Mouse (Mus musculus): ENCODE measurements around the gene Brd2. TPM values are rescaled to one million over a fixed set of nuclear protein-coding genes. Genes with fewer than 3 reads are reported as not detected.
A peak's percentile ranks its signal among the peaks of the same experiment; 100 is the strongest.
"Not testable (repeated sequence)": the region's sequence is repeated elsewhere in the genome, so short reads cannot be mapped to it uniquely, and the experiment has no call there.

Gene Brd2
- total RNA-seq (2021), result 198 and 203 TPM in 2 replicates
- long read RNA-seq, experiment 1, partial matches to known transcripts, result 8 of 150 reads
- long read RNA-seq, experiment 1, other reads (novel, unspliced or antisense), result 142 of 150 reads
- long read RNA-seq, experiment 2, partial matches to known transcripts, result 5 of 172 reads
- long read RNA-seq, experiment 2, other reads (novel, unspliced or antisense), result 166 of 172 reads

DNA sequence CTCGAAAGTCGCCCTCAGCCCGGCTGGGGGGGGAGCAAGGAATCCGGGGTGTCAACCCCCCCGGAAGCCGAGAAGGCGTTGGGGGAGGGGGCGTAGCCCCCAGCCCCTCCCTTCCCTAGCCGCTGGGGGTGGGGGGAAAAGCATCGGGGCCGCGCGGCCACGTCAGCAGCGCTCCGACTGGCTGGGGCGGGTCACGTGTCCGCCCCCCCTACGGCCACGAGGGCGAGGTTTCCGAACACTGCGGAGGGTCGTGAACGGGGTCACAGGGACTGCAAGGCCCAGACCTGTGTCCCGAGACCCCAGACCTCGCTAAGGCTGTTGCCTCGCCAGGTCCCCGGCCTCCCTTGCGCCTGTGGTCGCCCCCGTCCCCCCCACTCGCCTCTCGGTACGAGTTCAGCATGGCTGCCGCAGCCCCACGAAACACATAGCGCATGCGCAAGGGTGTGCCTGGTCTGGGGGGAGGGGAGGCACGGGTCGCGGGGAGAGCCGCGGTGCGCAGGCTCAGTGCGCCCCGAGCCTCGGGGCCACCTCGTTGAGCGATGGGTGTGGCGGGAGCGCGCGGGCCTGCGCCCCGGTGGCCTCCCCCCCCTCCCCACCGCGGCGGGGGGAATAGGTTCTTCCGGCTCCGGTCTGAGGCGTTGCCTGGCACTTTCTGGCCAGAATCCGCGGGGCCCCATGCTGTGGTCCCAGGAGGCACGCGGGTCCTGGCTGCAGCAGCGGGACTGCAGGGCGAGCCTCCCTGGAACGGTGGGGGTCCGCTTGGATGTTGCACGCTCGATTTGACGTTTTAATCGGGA is at the start of gene Brd2:
Brd2 (minus strand) TSS at position 447 of the 797 bp plus-strand sequence.
- peak; percentile 99 for DNase-seq

DNA sequence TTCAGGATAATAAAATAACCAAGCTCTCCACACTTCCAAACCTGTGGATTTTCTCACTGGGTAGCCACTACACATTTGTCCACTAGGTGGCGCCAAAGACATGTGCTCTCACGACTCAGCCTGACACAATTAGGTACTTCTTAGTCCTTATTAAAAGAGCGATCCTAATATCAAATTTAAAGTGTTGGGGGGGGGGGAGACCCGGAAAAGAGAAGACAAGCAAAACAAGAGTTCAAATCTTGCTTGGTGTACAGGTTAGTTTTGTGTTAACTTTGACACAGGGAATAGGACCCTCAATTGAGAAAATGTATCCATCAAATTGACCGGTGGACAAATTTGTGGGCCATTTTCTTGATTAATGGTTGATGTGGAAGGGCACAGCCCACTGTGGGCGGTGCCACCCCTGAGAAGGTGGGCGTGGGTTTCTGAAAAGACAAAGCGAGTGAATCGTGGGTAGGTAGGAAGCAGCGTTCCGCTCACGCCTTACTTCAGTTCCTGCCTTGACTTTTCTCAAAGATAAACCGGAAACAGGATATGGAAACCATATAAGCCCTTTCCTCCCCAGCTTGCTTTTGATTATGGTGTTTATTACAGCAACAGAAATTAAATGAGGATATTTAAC is 48.6 kb upstream of the Brd2 start:
- DNase-seq, result peak; percentile 88

DNA sequence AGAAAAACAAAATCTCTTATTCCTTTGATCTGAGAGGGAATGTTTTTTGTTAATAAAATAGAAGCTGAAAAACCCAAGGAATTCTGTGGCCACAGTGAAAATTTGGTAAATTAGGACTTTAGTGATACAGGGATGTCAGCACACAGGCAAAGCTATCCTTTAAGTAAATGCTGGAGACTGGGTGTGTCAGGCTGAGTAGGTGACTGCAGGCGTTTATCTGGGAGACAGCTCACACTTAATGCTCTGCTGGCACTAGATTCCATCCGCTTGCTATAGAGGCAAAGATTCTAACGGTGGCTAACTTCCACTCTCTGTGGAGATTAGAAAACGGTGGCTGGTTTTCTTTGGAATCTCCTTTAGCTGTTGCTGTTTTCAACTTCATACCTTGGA is 48.0 kb upstream of the Brd2 start:
- DNase-seq, result no peak

DNA sequence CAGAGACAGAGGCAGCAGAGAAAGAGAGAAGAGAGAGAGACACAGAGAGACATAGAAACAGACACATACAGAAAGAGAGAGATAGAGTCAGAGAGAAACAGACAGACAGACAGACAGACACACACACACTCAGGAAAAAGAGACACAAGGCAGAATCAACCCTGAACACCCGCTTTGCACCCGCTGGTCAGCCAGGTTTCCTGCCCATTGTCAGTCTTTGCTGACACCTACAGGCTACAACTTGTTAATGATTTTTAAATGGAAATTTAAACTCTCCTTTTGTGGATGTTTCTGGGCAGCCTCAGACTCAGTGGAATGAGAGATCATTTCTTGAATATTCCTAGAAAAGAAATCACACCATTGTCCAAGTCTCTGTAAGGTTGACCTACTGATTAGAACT is 46.8 kb upstream of the Brd2 start:
- peak; percentile 68 for DNase-seq

DNA sequence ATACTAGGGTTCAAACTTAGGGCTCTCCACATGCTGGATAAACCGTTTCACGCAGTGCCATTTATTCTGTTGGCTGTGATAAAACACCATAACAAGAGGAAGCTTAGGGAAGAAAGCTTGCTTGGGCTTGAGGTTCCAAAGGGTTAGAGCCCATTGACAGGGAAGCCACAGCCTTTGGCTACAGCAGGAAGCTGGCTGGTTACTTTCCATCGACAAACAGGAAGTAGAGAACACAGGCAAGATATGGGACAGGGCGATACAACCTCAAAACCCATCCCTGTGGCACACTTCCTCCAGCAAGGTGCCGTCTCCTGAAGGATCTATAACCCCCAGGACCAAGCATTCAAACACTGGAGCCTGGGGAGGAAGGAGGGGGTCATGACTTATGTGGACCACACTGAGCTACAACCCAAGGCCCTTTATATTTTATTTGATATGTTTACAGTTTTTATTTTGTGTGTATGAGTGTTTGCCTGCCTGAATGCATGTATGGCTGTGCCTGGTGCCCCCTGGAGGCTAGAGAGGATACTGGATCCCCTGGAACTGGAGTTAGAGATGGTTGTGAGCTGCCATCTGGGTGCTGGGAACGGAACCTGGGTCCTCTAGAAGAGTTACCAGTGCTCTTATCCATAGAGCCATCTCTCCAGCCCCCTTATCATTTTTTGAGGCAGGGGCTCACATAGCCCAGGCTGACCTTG is 42.7 kb upstream of the Brd2 start:
- peak; percentile 29 for DNase-seq

DNA sequence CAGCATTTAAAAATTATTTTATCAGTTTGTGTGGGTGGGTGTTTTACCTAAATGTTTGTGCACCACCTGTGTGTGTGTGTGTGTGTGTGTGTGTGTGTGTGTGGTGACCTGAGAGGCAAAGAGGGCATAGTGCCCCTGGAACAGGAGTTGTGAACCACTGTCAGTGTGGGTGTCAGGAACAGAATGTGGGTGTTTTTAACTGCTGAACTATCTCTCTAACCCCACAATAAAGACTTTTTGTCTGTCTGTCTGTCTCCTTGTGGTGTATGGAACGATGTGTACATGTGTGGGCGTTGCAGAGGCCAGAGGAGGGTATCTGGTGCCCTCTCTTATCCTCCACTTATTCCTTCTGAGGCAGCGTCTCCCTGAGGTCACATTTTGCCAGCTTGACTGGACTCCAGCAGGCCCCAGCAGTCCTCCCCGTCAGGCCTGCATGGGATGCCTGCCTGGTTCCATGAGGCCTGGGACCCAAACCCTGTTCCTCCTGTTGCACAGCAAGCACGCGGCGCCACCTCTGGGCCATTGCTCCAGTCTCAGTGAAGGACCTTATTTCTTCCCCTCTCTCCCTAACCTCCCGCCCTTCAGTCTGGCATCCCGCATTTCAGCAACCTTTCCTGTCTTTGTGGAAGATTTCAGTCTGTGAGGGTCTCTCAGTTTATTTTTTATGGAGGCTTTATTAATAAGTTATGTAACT is 41.9 kb upstream of the Brd2 start:
- no peak for DNase-seq

DNA sequence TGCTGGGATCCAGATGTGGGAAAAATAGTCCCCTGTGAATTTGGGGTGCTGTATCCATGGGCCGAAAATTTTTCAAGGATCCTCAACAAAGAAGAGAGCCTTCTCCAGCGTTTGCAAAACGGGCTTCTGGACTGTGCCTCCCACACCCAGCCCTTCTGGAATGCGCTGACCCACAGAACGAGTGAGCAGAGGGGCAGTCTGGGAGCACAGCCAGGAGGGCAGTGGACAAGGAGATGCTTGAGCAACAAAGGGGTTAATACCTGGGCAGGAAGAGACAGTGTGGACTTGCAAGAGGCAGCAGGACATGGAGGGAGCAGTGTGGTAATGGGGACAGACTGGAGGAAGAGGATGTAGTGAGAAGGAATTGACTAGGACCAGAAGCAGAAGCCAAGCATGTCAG is 33.1 kb upstream of the Brd2 start:
- no peak for DNase-seq

DNA sequence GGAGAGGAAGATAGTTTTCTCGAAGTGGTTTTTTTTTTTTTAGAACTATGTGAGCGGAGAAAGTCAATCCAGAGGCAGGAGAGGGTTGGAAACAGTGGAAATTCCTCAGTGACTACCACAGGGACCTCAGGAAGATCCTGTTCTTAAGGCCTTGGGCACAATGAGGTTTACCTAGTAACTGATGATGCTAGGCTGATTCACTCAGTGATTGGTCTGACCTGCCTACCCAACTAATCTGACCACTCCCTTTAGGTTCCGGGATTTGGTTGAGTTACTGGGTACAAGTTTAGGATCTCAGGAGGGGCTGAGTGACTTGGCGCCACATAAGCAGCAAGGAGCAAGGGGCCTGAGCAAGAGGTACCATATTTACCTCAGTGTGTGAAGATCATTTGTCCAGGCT is 30.5 kb upstream of the Brd2 start, which contains the start of gene H2-DMb1:
H2-DMb1 (plus strand) TSS at position 150 of the 400 bp plus-strand sequence.
- peak; percentile 70 for DNase-seq

DNA sequence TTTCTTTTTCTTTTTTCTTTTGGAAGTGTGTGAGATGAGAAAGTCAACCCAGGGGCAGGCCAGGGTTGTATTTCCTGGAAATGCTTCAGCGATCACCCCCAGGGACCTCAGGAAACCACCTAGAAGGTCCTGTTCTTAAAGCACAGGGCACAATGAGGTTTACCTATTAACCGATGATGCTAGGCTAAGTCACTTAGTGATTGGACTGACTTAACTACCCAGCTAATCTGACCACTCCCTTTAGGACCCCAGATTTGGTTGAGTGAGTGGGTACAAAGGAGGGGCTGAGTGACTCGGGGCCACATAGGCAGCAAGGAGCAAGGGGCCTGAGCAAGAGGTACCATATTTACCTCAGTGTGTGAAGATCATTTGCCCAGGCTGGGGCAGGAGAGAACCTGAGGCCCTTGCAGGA is 22.5 kb upstream of the Brd2 start:
- DNase-seq, result peak; percentile 7

DNA sequence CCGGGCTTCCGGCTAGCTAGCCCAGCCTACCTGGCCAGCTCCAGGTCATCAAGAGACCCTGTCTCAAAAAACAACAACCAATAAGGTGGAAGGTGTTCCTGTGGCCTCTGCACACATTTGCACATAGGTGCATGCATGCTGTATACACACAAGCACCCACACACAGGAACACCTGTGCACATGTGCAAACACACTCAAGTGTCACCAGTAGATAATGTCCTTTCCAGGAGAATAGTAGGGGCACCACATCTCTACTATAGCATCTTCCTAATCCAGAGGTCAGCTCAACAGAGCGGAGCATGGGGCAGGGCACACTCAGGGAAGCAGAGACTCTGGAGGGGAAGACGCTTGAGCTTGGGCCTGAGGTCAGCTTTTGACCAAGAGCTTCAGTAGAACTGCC is 21.8 kb upstream of the Brd2 start:
- not testable (repeated sequence) for DNase-seq

DNA sequence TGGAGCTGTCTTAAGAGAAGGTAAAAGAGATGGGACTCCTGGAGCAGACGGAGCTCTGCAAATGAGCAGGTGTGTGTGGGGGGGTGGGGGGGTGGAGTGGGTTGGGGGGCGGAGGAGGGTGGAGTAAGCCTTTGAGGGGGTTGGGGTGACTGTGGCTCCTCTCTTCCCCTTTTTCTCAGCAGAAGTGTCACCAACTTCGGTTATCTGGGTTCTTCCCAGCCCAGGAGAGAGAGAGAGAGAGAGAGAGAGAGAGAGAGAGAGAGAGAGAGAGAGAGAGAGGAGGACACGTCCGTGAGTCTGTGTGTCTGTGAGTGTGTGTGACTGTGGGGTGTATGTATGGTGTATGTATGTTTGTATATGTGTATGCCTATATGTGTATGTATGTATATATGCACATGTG is 21.0 kb upstream of the Brd2 start:
- peak; percentile 8 for DNase-seq

DNA sequence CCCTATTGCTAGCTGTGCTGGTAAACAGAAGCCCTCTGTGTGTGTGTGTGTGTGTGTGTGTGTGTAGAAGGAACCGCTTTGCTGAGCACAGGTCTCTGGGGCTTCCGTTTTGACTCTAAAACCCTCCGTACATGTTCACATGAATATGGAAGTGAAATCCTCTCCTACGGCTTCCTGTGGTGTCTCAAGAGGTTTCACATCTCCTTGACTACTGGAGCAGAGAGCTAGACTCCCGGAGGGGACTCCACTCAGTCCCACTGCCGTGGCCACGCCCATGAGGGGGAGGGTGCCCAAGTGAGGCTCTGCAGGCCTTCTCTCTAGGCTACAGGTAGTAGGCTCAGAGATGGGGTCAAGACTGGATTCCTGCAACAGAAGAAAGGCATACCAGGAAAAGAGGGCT is 20.6 kb upstream of the Brd2 start, which contains the start of gene H2-DMb2:
H2-DMb2 (plus strand) TSS at position 275 of the 400 bp plus-strand sequence.
- peak; percentile 71 for DNase-seq

DNA sequence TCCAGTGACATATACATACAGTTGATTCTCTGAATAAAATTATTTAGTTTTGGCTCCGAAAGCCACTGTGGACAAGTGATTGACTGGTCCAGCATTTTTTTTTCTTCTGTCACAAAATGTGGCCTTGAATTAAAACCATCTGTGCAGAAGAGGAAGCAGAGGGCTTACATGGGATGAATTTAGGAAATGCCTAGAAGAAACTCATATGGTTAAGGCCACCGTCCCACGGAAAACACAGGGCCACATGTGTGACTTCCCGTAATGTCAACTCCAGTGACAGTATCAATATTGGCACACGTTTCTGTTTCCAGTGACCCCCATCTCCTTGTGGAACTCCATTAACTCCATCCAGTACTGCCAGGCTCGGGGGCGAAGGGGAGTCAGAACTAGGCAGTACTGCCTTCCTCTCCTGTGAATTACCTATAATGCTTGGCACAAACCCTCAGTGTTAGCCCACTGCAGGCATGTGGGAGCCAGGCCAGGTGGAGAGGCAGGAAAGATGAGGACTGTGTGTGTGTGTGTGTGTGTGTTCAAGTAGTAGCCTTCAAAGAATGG is 20.1 kb upstream of the Brd2 start:
- DNase-seq, result no peak

DNA sequence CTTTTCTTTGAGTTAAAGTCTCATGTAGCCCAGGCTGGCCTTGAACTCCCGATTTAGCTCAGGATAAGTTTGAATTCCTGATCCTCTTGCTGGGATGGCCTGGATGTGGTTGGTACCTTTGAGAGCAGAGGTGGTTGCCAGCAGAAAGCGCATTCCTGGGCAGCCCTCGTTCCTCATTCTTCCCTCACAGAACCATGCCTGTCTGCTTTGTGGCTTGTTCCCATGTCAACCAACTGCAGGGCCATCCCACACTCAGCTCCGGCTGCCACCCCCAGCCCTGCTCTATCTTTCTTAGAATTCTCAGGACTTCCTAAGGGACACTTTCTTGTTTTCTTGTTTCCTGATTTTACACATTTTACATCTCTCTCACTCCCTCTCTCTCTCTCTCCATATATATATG is 19.0 kb upstream of the Brd2 start:
- DNase-seq, result no peak

DNA sequence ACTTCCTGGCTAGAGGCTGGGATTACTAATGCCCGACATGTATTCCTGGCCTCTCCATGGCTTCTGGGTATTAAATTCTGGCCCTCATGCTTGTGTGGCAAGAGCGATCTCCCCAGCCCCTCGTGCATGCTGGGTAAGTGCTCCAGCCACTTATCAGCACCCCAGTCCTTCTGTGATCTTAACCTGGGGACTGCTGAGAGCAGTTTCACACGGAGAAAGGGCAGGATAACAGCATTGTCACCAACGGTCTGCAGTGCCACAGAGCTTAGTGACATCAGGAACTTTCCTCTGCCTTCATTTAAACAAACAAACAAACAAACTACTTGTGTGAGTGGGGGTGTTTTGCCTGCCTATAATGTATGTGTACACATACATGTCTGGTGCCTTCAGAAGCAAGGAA is 17.8 kb upstream of the Brd2 start:
- no peak for DNase-seq

DNA sequence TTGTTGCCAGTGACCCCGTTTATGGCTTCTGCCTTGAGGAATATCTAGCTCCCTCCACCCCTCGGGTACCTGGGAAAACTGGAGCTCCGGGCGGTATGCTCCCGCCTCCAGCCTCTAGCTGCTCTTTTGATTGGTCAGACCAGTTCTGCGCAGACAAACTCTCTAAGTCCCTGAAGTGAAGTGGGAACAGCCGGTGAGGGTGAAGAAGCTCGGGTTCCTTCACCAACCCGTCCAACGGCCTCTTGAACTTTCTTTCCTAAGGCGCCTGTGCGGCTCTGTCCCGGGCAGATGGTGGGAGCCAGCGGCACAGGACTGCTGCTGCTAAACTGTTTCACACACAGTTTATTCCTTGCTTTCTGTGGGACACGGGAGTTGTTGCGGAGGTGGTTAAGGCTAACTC is 17.0 kb upstream of the Brd2 start:
- DNase-seq, result peak; percentile 43

DNA sequence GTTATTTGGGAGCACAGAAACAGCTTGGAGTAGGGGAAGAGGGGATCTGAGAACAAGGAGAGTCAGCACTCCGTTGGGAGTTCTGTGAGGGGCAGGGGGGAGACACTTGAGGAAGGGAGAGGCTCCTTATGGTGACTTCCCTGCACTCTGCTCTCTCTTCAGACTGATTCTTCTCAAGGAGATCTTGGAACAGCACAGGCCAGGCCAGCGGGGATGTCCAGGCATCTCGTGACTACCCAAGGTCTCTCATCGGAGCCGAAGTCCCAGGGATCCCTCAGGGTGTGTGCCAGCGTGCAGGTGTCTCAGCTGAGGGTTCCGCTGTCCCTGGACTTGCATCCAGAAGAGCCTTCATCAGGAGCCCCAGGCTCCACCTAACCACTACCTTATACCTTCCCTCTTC is 16.2 kb upstream of the Brd2 start:
- no peak for DNase-seq

DNA sequence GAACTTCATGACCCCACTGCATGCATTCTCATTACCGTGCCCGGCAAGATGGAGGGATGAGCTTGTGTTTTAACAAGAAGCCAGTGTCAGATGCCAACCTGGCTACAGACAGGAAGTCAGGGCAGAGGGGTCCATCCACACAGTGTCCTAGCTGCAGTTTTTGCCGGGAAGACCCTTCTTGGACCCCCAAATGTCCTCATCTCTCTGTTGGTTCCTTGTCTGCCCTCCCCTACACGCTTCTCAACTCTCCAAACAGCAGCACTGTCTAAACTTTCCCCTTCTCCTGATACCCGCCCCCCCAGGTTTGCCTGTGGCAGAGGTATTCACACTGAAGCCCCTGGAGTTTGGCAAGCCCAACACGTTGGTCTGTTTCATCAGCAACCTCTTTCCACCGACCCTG is 15.2 kb upstream of the Brd2 start:
- no peak for DNase-seq

DNA sequence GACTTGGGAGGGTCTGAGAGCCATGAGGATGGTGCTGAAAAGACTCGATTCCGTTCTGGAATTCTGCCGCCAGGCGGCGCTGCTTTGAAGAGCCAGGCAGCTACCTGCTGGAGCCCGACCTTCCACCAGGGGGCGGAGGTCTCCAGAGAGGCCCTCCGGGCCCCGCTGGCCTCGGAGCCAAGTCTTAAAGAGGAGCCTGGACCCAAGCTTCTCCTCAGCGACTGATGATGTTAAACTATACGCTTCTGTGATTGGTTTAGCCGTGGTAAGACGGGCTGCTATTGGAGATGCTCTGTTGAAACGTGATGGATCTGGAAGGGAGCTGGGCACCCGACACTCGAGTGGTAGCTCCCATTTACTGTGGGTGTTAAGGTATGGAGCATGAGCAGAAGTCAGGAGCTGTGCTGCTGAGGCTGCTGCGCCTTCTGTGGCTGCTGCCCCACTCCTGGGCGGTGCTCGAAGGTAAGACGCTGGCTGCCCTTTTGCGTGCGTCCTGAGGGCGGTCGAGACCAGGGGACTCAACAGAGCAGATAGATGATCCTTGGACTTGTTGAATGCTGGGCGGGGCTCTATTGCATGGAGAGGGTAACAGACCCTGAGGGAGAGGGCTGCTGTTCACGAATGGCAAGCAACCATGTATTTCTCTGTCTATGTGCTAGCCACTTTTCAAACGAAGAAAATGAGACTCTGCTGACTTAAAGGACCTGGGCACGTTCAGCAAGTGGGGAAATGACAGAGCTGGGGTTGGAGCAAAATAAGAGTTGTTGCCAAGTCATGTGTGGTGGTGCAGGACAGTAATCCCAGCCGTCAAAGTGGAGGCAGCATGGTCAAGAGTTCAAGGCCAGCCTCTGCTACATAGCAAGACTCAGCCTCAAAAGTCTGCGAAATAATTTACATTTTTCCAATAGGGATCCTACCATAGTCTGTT is 13.1 kb upstream of the Brd2 start:
- peak; percentile 99 for DNase-seq

DNA sequence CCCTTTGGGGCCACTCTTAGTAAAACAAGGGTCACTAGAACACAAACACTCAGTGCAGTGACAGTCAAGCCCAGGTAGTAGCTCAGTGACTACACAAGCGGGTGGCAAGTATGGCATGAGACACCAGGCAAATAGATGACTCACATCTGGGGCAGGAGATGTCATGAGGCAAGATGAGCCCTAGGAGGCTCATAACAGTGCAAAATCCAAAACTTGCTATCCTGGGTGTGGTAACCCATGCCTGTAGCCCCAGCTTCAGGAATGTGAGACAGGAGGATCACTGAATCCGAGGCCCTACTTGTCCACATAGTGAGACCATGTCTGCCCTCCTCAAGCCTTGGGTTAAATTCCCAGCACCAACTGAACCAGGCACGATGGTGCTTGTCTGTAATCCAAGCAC is 12.0 kb upstream of the Brd2 start:
- DNase-seq, result no peak

DNA sequence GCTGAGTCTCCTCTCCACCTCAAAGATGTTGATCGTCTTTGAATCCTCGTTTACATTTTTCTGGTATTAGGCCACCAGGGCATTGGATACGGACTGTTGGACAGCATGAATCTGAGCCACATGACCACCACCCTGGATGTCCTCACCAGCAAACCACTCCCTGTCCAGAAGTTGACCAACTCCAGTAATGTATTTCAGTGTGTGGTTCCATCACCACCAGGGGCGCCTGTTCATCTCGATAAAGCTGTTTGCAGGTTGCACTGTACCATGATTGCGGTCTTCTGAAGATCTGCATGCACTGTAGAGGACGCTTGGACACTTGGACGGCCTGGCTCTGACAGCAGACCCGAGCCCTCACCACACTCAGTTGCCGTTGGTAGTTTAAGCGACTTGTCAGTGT is 10.9 kb upstream of the Brd2 start:
- no peak for DNase-seq

Measured in adrenal gland, postnatal 14 days (tissue).